ENCODE assay signal across 13 mouse cellular contexts in the genomic region with DNA sequence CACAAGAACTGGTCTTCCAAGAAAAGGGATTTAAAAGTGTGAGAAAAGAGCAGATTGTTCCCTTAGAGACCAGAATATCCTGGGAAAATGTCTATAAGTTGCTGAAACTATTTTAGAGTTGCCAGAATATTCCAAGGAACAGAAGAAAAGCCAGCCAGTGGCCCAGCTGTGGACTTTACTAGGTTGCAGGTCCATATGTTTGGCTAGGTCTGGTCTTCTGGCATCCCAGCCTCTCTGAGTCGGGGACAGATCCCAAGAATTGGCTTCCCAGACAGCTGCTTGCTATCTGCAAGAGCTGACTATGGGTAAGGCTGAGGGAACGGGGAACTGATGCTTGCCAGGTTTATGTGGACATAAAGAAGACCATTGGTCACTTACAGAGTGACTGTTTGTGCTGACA.
DNase-seq lines count a peak whose midpoint lies in the region; ATAC-seq and TF ChIP-seq lines count a peak whose summit lies in the region.
"Had no signal": no experiment of that assay in that cellular context is flagged by ENCODE, and none has a peak within 500 bp of the region (broad histone marks: within the 10 kb centered on the region; RNA-seq: fewer than 3 reads in every experiment).

No protein-coding gene starts in this region.

- H3K36me3 ChIP-seq in heart, embryonic 11.5 days (ENCODE audit: control insufficient read depth, insufficient read depth, low read length), result no peaks in the 10 kb centered on the region
- H3K36me3 ChIP-seq in limb, embryonic 14.5 days (ENCODE audit: control insufficient read depth, insufficient read depth, low read length), result no peaks in the 10 kb centered on the region
- H3K36me3 ChIP-seq in limb, embryonic 10.5 days, result no peaks in the 10 kb centered on the region
- no peaks in the 10 kb centered on the region for H3K36me3 ChIP-seq in midbrain, embryonic 11.5 days (ENCODE audit: control insufficient read depth, insufficient read depth, low read length)
- H3K36me3 ChIP-seq: liver, embryonic 13.5 days; midbrain, embryonic 12.5 days had no signal

- no peak for TF ChIP-seq POLR2A in limb, embryonic 14.5 days (IDR thresholded peaks at IDR 0.05; ENCODE audit: borderline replicate concordance, extremely low read depth, insufficient read depth, insufficient read length)

- no peak for ATAC-seq in heart, embryonic 11.5 days (replicated peaks; ENCODE audit: insufficient number of reproducible peaks, low FRiP score, low TSS enrichment)
- ATAC-seq in limb, embryonic 14.5 days (ENCODE audit: low FRiP score, low read depth), result no peak; the same call in 1 of the 2 replicates
- no peak for ATAC-seq in midbrain, embryonic 11.5 days (ENCODE audit: low FRiP score)
- ATAC-seq: hindbrain, embryonic 16.5 days had no signal

- 0 out of 2 replicates have a peak, but pooled peaks cover 2% of the 10 kb centered on the region for H3K4me1 ChIP-seq in heart, embryonic 11.5 days (ENCODE audit: control insufficient read depth, insufficient read depth, low read length)
- H3K4me1 ChIP-seq in limb, embryonic 14.5 days (ENCODE audit: control insufficient read depth, insufficient read depth, low read length), result peaks cover 18% of the 10 kb centered on the region
- peaks cover 51% of the 10 kb centered on the region for H3K4me1 ChIP-seq in limb, embryonic 10.5 days
- H3K4me1 ChIP-seq in midbrain, embryonic 11.5 days (ENCODE audit: control insufficient read depth, insufficient read depth, low read length), result no peaks in the 10 kb centered on the region
- H3K4me1 ChIP-seq: liver, embryonic 13.5 days; midbrain, embryonic 12.5 days had no signal

- H3K9me3 ChIP-seq in heart, embryonic 11.5 days (replicated peaks; ENCODE audit: control insufficient read depth, low read length), result no peaks in the 10 kb centered on the region
- no peaks in the 10 kb centered on the region for H3K9me3 ChIP-seq in limb, embryonic 14.5 days (ENCODE audit: control insufficient read depth, low read length)
- no peaks in the 10 kb centered on the region for H3K9me3 ChIP-seq in limb, embryonic 10.5 days (replicated peaks)
- no peaks in the 10 kb centered on the region for H3K9me3 ChIP-seq in midbrain, embryonic 11.5 days (ENCODE audit: control insufficient read depth, low read length)
- H3K9me3 ChIP-seq: liver, embryonic 13.5 days; midbrain, embryonic 12.5 days had no signal

- WGBS in heart, embryonic 11.5 days (ENCODE audit: insufficient replicate concordance), result 57% methylated on average over 2 of the region's 2 CpGs
- WGBS in limb, embryonic 14.5 days, result 24% methylated on average over 2 of the region's 2 CpGs
- 76% methylated on average over 2 of the region's 2 CpGs for WGBS in limb, embryonic 10.5 days
- WGBS in midbrain, embryonic 11.5 days, result 86% methylated on average over 2 of the region's 2 CpGs

- no peak overlapping the region for H3K27ac ChIP-seq in heart, embryonic 11.5 days (ENCODE audit: low read depth, low read length)
- no peak overlapping the region for H3K27ac ChIP-seq in limb, embryonic 14.5 days (replicated peaks; ENCODE audit: low read depth, low read length)
- H3K27ac ChIP-seq in limb, embryonic 10.5 days, result no peak overlapping the region
- H3K27ac ChIP-seq in midbrain, embryonic 11.5 days (ENCODE audit: low read depth, low read length), result no peak overlapping the region
- H3K27ac ChIP-seq: liver, embryonic 13.5 days; midbrain, embryonic 12.5 days had no signal

- DNase-seq in heart, adult 11 months, result peak; percentile 98
- DNase-seq in limb, embryonic 14.5 days (ENCODE audit: low spot score), result peak; percentile 43
- DNase-seq in limb, embryonic 10.5 days (ENCODE audit: low spot score), result no peak
- peak; percentile 55 to 68 for DNase-seq in heart, adult 9 months (ENCODE audit: low spot score in 2 of 2)
- DNase-seq in lung, postnatal 4 days, result peak; percentile 20 to 67
- DNase-seq in midbrain, embryonic 11.5 days (ENCODE audit: low spot score, missing footprints), result no peak
- DNase-seq in adrenal gland, adult (ENCODE audit: inconsistent age in 2 of 2, low spot score in 1 of 2), result no peak
- DNase-seq: gastrocnemius, postnatal 25 days; liver, embryonic 13.5 days; thymus, postnatal 14 days had no signal

- no peak overlapping the region for H3K9ac ChIP-seq in heart, embryonic 11.5 days (ENCODE audit: low read depth, low read length)
- no peak overlapping the region for H3K9ac ChIP-seq in limb, embryonic 14.5 days (ENCODE audit: low read depth, low read length, severe bottlenecking)
- H3K9ac ChIP-seq in midbrain, embryonic 11.5 days (ENCODE audit: low read length), result no peak overlapping the region
- H3K9ac ChIP-seq: liver, embryonic 13.5 days; midbrain, embryonic 12.5 days had no signal

- no peak overlapping the region for H3K4me2 ChIP-seq in heart, embryonic 11.5 days
- H3K4me2 ChIP-seq in limb, embryonic 14.5 days (replicated peaks; ENCODE audit: low read depth, low read length, severe bottlenecking), result no peak overlapping the region
- no peak overlapping the region for H3K4me2 ChIP-seq in midbrain, embryonic 11.5 days
- H3K4me2 ChIP-seq: liver, embryonic 13.5 days; midbrain, embryonic 12.5 days had no signal

- peaks cover 27% of the 10 kb centered on the region for H3K27me3 ChIP-seq in heart, embryonic 11.5 days (ENCODE audit: control insufficient read depth, insufficient read depth, low read length)
- no peaks in the 10 kb centered on the region for H3K27me3 ChIP-seq in limb, embryonic 14.5 days (ENCODE audit: control insufficient read depth, insufficient read depth, low read length)
- peaks cover 13% of the 10 kb centered on the region; the same call in 1 of the 2 replicates for H3K27me3 ChIP-seq in limb, embryonic 10.5 days (ENCODE audit: low read depth, poor library complexity, severe bottlenecking)
- H3K27me3 ChIP-seq in midbrain, embryonic 11.5 days (ENCODE audit: control insufficient read depth, insufficient read depth, low read length), result no peaks in the 10 kb centered on the region
- H3K27me3 ChIP-seq: liver, embryonic 13.5 days had no signal

- H3K4me3 ChIP-seq in heart, embryonic 11.5 days (ENCODE audit: low read depth, low read length), result no peak overlapping the region
- no peak overlapping the region for H3K4me3 ChIP-seq in limb, embryonic 14.5 days (replicated peaks; ENCODE audit: low read length)
- H3K4me3 ChIP-seq in limb, embryonic 10.5 days, result no peak overlapping the region
- no peak overlapping the region for H3K4me3 ChIP-seq in midbrain, embryonic 11.5 days (ENCODE audit: low read depth, low read length)
- H3K4me3 ChIP-seq: liver, embryonic 13.5 days; midbrain, embryonic 12.5 days had no signal

Comparison
In these comparisons a context has a peak if more than half of its experiments do, and no peak if none do; other contexts are left out.
1. DNase-seq: peak in heart, adult 11 months (single experiment), limb, embryonic 14.5 days (single experiment), heart, adult 9 months (2 of 2) and lung, postnatal 4 days (2 of 2); none in limb, embryonic 10.5 days (single experiment), midbrain, embryonic 11.5 days (single experiment) and adrenal gland, adult (0 of 2).